Mouse (Mus musculus) hindbrain, embryonic 11.5 days (tissue): ENCODE results near the gene Rasal3. TPM values are rescaled to one million over a fixed set of nuclear protein-coding genes. Genes with fewer than 3 reads are reported as not detected.

Source experiments
- ATAC-seq: fragments of 200-750 bp; cut with Nextera tagmentation; 2 replicates; pipeline ENCODE4 v1.8.0; 2017; ENCODE audit warnings: mild to moderate bottlenecking, moderate TSS enrichment, moderate library complexity; ENCODE audit not compliant: low FRiP score
- DNase-seq: peaks from one replicate; pipeline ENCODE4 v3.0.0-alpha.2; 2015; ENCODE audit warnings: low spot score
- H3K27ac ChIP-seq: fragments of 300-500 bp; sonication (generic); 2 replicates; pipeline ENCODE4 v1.5.1; 2014; ENCODE audit warnings: mild to moderate bottlenecking, low read depth, low read length
- H3K27me3 ChIP-seq: fragments of 300-500 bp; sonication (generic); 2 replicates; pipeline ENCODE4 v1.6.1; 2014; ENCODE audit warnings: mild to moderate bottlenecking, low read length, moderate library complexity, mixed read lengths; ENCODE audit not compliant: control insufficient read depth, insufficient read depth
- H3K36me3 ChIP-seq: fragments of 300-500 bp; sonication (generic); 2 replicates; pipeline ENCODE4 v1.6.1; 2014; ENCODE audit warnings: mild to moderate bottlenecking, low read length, moderate library complexity, mixed read lengths; ENCODE audit not compliant: control insufficient read depth, insufficient read depth
- H3K4me1 ChIP-seq: fragments of 300-500 bp; sonication (generic); replicated peaks from 2 replicates; pipeline ENCODE4 v1.6.1; 2014; ENCODE audit warnings: low read length, mixed read lengths; ENCODE audit not compliant: control insufficient read depth, insufficient read depth
- H3K4me2 ChIP-seq: fragments of 300-500 bp; sonication (generic); replicated peaks from 2 replicates; pipeline ENCODE4 v1.6.1; 2014; ENCODE audit warnings: mild to moderate bottlenecking, low read depth, low read length
- H3K4me3 ChIP-seq: fragments of 300-500 bp; sonication (generic); 2 replicates; pipeline ENCODE4 v1.5.1; 2014; ENCODE audit warnings: low read depth, low read length
- H3K9ac ChIP-seq: fragments of 300-500 bp; sonication (generic); 2 replicates; pipeline ENCODE4 v1.6.1; 2014; ENCODE audit warnings: low read depth, low read length
- H3K9me3 ChIP-seq: fragments of 300-500 bp; sonication (generic); 2 replicates; pipeline ENCODE4 v1.6.1; 2016; ENCODE audit warnings: low read length; ENCODE audit not compliant: control insufficient read depth
- WGBS: fragments of 180-500 bp; shearing (Covaris S2); extraction: QIAGEN DNeasy Blood & Tissue Kit; methylation state at CpG from one replicate; pipeline ENCODE4 v1.1.7; 2014; 5-methylcytosine and 5-hydroxymethylcytosine counted together
- polyA plus RNA-seq: library from polyadenylated mRNA; unstranded; fragments of >200 nt; fragmentation: Nextera tagmentation; extraction: Ambion mirVana; gene quantifications from 2 replicates; pipeline ENCODE4 v1.2.1, GENCODE M21; 2014

The Rasal3 gene
- polyA plus RNA-seq, 1 experiment from 2014 or later = 0.48 TPM

DNA sequence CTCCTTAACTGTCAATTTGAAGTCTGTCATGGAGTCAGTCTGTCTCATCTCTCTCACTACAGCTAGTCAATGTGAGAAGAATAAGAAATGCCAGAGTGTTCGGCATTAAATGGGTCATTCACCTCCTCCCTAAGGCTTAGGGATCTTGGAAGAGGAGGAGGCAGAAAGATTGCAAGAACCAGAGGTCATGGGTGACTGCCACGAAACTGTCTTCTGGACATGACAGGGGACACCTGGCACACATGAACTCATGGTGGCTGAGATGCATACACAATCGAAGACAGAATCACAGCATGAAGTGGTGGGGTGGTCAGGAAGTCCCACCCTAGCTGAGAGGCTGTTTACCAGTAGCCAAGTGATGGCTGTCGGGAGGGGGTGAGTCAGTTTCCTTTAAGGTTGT lies 30.9 kb upstream of the Rasal3 start:
- Histone ChIP-seq H3K4me2 (no peak overlapping the region), H3K36me3 (no peaks in the 10 kb centered on the region), H3K4me3 (no peak overlapping the region), H3K9ac (no peak overlapping the region), H3K27me3 (no peaks in the 10 kb centered on the region), H3K4me1 (no peaks in the 10 kb centered on the region), H3K9me3 (no peaks in the 10 kb centered on the region), H3K27ac (no peak overlapping the region)
- WGBS = 77% methylated on average over 4 of the region's 4 CpGs
- ATAC-seq (no peak), DNase-seq (no peak)

DNA sequence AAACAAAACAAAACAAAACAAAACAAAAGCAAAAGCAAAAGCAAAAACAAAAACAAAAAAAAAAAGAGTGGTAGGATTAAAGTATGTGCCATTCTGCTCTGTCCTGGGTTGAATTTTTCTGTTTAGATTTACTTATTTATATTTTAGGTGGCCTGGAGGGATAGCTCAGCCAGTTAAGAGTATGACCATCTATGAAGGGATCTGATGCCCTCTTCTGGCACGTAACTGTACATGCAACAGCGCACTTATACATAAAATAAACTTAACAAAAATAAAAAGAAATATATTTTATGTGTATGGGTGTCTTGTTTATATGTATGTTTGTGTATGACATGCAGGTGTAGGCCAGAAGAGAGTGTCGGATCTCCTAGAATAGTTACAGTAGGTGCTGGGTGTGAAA lies 28.6 kb upstream of the Rasal3 start:
- DNase-seq = peak; percentile 14
- H3K4me2 ChIP-seq = no peak overlapping the region
- no peaks in the 10 kb centered on the region for H3K9me3 ChIP-seq
- WGBS = 68% methylated on average over 3 of the region's 3 CpGs
- H3K36me3 ChIP-seq = no peaks in the 10 kb centered on the region
- no peak overlapping the region for H3K9ac ChIP-seq
- H3K4me3 ChIP-seq = no peak overlapping the region
- H3K4me1 ChIP-seq = no peaks in the 10 kb centered on the region
- H3K27me3 ChIP-seq = no peaks in the 10 kb centered on the region
- no peak for ATAC-seq
- no peak overlapping the region for H3K27ac ChIP-seq

- no peaks in the 10 kb centered on the region for H3K4me1 ChIP-seq
- H3K27me3 ChIP-seq = no peaks in the 10 kb centered on the region
- no peak overlapping the region for H3K9ac ChIP-seq
- no peak overlapping the region for H3K4me3 ChIP-seq
- DNase-seq (no peak), ATAC-seq (no peak)
- H3K36me3 ChIP-seq = no peaks in the 10 kb centered on the region
- H3K4me2 ChIP-seq = no peak overlapping the region
- H3K9me3 ChIP-seq = no peaks in the 10 kb centered on the region
- no peak overlapping the region for H3K27ac ChIP-seq
These were observed 23.2 kb upstream of the Rasal3 start for GRCm38 (mm10) chr17:32426610-32427009.

GRCm38 (mm10) chr17:32424034-32424433 lies 20.7 kb upstream of the Rasal3 start, which contains the start of gene Pglyrp2:
Gene Pglyrp2, minus strand, starts transcription at chr17:32424167.
- H3K4me2 ChIP-seq = no peak within 1 kb of the TSS
- ATAC-seq = no peak

GRCm38 (mm10) chr17:32420781-32421180 lies 17.4 kb upstream of the Rasal3 start:
- no peak for DNase-seq
- H3K4me3 ChIP-seq = no peak overlapping the region
- ATAC-seq = no peak
- H3K4me1 ChIP-seq = no peaks in the 10 kb centered on the region
- no peaks in the 10 kb centered on the region for H3K9me3 ChIP-seq
- H3K27me3 ChIP-seq = 0 out of 2 replicates have a peak, but pooled peaks cover 2% of the 10 kb centered on the region
- no peak overlapping the region for H3K27ac ChIP-seq
- no peaks in the 10 kb centered on the region for H3K36me3 ChIP-seq
- no peak overlapping the region for H3K4me2 ChIP-seq
- no peak overlapping the region for H3K9ac ChIP-seq
- WGBS = 83% methylated on average over 8 of the region's 8 CpGs

More at GRCm38 (mm10) chr17:32424034-32424433, 20.7 kb upstream of the Rasal3 start, which contains the start of gene Pglyrp2:
- H3K36me3 ChIP-seq = no peaks in the 10 kb centered on the region
- no peak within 1 kb of the TSS for H3K9ac ChIP-seq
- no peaks in the 10 kb centered on the region for H3K27me3 ChIP-seq
- no peaks in the 10 kb centered on the region for H3K4me1 ChIP-seq
- WGBS = 82% methylated on average over 2 of the region's 2 CpGs
- no peak within 1 kb of the TSS for H3K4me3 ChIP-seq
- no peaks in the 10 kb centered on the region for H3K9me3 ChIP-seq
- H3K27ac ChIP-seq = no peak within 1 kb of the TSS
- DNase-seq = no peak

DNA sequence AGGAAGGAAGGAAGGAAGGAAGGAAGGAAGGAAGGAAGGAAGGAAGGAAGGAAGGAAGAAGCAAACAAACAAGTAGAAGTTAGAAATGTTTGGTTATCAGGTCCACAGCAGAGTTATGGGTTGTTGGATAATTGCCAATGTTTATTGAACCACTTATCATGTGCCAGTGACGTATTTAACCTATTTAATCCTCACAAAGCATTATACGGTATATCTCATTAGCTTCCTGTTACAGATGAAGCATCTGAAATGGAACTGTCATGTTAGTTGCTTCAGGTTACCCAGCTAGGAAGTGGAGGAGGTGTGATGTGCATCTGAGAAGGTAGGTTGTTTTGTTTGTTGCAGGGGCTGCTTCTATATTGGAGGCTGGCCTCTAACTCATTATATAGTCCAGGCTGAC lies 16.6 kb upstream of the Rasal3 start:
- no peak overlapping the region for H3K27ac ChIP-seq
- WGBS = 91% methylated on average over 2 of the region's 2 CpGs

DNA sequence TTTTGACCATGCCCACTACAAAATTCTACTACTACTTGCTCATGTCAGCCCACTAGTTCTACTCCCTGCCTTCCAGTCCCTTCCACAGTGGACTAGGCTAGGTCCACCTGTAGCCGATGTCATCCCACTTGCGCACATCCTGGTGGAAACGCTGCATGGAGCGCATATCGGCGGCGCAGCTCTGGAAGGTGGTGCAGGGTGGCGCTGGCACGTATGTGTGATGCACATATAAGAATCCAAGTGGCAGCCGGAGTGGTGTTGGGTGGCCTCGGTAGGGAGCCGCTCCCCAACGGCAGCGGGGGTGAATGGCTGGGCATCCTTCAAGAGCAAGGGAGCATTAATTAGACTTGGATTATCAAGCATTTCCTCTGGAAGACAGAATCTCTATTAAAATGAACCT lies 13.4 kb upstream of the Rasal3 start:
- Histone ChIP-seq H3K4me1 (no peaks in the 10 kb centered on the region), H3K36me3 (no peaks in the 10 kb centered on the region), H3K9ac (no peak overlapping the region), H3K27me3 (0 out of 2 replicates have a peak, but pooled peaks cover 2% of the 10 kb centered on the region), H3K27ac (no peak overlapping the region), H3K4me2 (no peak overlapping the region), H3K9me3 (no peaks in the 10 kb centered on the region), H3K4me3 (no peak overlapping the region)
- DNase-seq = no peak
- 94% methylated on average over 14 of the region's 14 CpGs for WGBS
- no peak for ATAC-seq

More for the DNA sequence above, 16.6 kb upstream of the Rasal3 start:
- DNase-seq (no peak), ATAC-seq (no peak)
- Histone ChIP-seq H3K4me1 (no peaks in the 10 kb centered on the region), H3K4me3 (no peak overlapping the region), H3K27me3 (0 out of 2 replicates have a peak, but pooled peaks cover 2% of the 10 kb centered on the region), H3K4me2 (no peak overlapping the region), H3K36me3 (no peaks in the 10 kb centered on the region), H3K9ac (no peak overlapping the region), H3K9me3 (no peaks in the 10 kb centered on the region)

DNA sequence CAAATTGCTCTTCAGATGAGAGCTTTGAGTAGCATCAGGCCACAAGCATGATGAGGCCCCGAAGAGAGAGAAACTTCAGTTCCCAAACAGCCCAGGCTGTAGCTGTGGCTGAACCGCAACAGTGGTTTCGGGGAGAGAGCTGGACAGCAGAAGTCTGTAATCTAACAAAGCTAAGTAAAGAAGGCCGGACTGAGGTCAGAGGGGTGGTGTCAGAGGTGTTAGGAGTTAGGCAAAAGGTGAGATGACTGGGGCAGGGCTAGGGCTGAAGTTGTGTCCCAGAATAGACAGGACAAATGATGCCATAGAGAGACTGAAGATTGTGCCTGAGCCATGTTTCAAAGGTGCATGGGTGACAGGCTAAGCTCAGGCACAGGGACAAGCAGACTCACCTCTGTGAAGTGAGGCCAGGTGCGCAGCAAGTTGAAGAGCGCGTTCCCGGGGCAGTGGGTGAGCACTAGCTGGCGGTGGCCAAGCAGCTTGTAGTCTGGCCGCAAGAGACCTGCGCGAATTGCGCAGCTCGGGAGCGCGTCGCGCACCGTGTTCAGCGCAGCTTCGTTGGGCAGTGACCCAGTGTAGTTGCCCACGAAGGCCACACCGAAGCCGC lies 12.1 kb upstream of the Rasal3 start:
- 42% methylated on average over 24 of the region's 24 CpGs for WGBS
- no peaks in the 10 kb centered on the region for H3K9me3 ChIP-seq
- DNase-seq = no peak

GRCm38 (mm10) chr17:32411898-32412297 lies 8.5 kb upstream of the Rasal3 start:
- no peak overlapping the region for H3K4me3 ChIP-seq

More for the DNA sequence above, 12.1 kb upstream of the Rasal3 start:
- ATAC-seq = no peak
- no peak overlapping the region for H3K27ac ChIP-seq
- no peaks in the 10 kb centered on the region for H3K4me1 ChIP-seq
- H3K4me3 ChIP-seq = no peak overlapping the region
- H3K36me3 ChIP-seq = no peaks in the 10 kb centered on the region
- no peak overlapping the region for H3K4me2 ChIP-seq
- no peak overlapping the region for H3K9ac ChIP-seq
- H3K27me3 ChIP-seq = 0 out of 2 replicates have a peak, but pooled peaks cover 2% of the 10 kb centered on the region

More at GRCm38 (mm10) chr17:32411898-32412297, 8.5 kb upstream of the Rasal3 start:
- H3K9me3 ChIP-seq = no peaks in the 10 kb centered on the region
- H3K4me2 ChIP-seq = no peak overlapping the region
- H3K9ac ChIP-seq = no peak overlapping the region
- DNase-seq = no peak
- no peaks in the 10 kb centered on the region for H3K36me3 ChIP-seq
- H3K27me3 ChIP-seq = 0 out of 2 replicates have a peak, but pooled peaks cover 2% of the 10 kb centered on the region
- WGBS = 93% methylated on average over 6 of the region's 6 CpGs
- ATAC-seq = no peak
- no peaks in the 10 kb centered on the region for H3K4me1 ChIP-seq
- H3K27ac ChIP-seq = no peak overlapping the region
